Mouse (Mus musculus) limb, embryonic 14.5 days (tissue): ENCODE data around the gene H3f3b. TPM values are rescaled to one million over a fixed set of nuclear protein-coding genes. Genes with fewer than 3 reads are reported as not detected.
A peak's percentile ranks its signal among the peaks of the same experiment; 100 is the strongest.

Experiments used
- ATAC-seq: fragments of 200-750 bp; cut with Nextera tagmentation; 2 replicates; pipeline ENCODE4 v1.8.0; 2017; ENCODE audit warnings: low read depth, moderate number of reproducible peaks, moderate TSS enrichment; ENCODE audit not compliant: low FRiP score
- DNase-seq: peaks from one replicate; pipeline ENCODE4 v3.0.0-alpha.2; 2015; ENCODE audit warnings: low spot score
- H3K27ac ChIP-seq: fragments of 300-500 bp; sonication (generic); replicated peaks from 2 replicates; pipeline ENCODE4 v1.5.1; 2014; ENCODE audit warnings: low read depth, mild to moderate bottlenecking, low read length, moderate library complexity, mixed read lengths
- H3K27me3 ChIP-seq: fragments of 300-500 bp; sonication (generic); 2 replicates; pipeline ENCODE4 v1.6.1; 2014; ENCODE audit warnings: low read length, mixed read lengths; ENCODE audit not compliant: control insufficient read depth, insufficient read depth
- H3K36me3 ChIP-seq: fragments of 300-500 bp; sonication (generic); 2 replicates; pipeline ENCODE4 v1.6.1; 2014; ENCODE audit warnings: mild to moderate bottlenecking, low read length, moderate library complexity, mixed read lengths; ENCODE audit not compliant: control insufficient read depth, insufficient read depth
- H3K4me1 ChIP-seq: fragments of 300-500 bp; sonication (generic); 2 replicates; pipeline ENCODE4 v1.6.1; 2014; ENCODE audit warnings: antibody characterized with exemption, low read length, mixed read lengths; ENCODE audit not compliant: control insufficient read depth, insufficient read depth
- H3K4me2 ChIP-seq: fragments of 300-500 bp; sonication (generic); replicated peaks from 2 replicates; pipeline ENCODE4 v1.6.1; 2014; ENCODE audit warnings: low read depth, mild to moderate bottlenecking, low read length, moderate library complexity; ENCODE audit not compliant: severe bottlenecking
- H3K4me3 ChIP-seq: fragments of 300-500 bp; sonication (generic); replicated peaks from 2 replicates; pipeline ENCODE4 v1.5.1; 2014; ENCODE audit warnings: low read length
- H3K9ac ChIP-seq: fragments of 300-500 bp; sonication (generic); 2 replicates; pipeline ENCODE4 v1.6.1; 2014; ENCODE audit warnings: mild to moderate bottlenecking, low read depth, low read length, moderate library complexity; ENCODE audit not compliant: severe bottlenecking
- H3K9me3 ChIP-seq: fragments of 300-500 bp; sonication (generic); 2 replicates; pipeline ENCODE4 v1.6.1; 2016; ENCODE audit warnings: low read length; ENCODE audit not compliant: control insufficient read depth
- POLR2A ChIP-seq: fragments of 200-500 bp; IDR thresholded peaks from 2 replicates; pipeline ENCODE4 v1.8.0; 2012; ENCODE audit warnings: inconsistent platforms, mild to moderate bottlenecking, moderate library complexity, borderline replicate concordance; ENCODE audit not compliant: insufficient read depth, insufficient read length; ENCODE audit errors: extremely low read depth
- WGBS: fragments of 180-500 bp; shearing (Covaris S2); extraction: QIAGEN DNeasy Blood & Tissue Kit; methylation state at CpG from one replicate; pipeline ENCODE4 v1.1.7; 2014; 5-methylcytosine and 5-hydroxymethylcytosine counted together
- polyA plus RNA-seq, 2 experiments: library from polyadenylated mRNA; depleted of rRNA in 1 of 2; stranded (reverse) in 1 of 2; unstranded in 1 of 2; fragments of >200 nt; fragmentation: Nextera tagmentation in 1 of 2; extraction: Ambion mirVana in 1 of 2; gene quantifications; 2 replicates each; pipeline versions ENCODE4 v1.2.1 to v1.2.3; 2012 to 2014

Gene H3f3b
- polyA plus RNA-seq, 2 experiments: 951 to 1,919 TPM

- Histone ChIP-seq H3K4me3 (peak within 1 kb of the TSS; percentile 72), H3K9me3 (no peaks in the 10 kb centered on the region), H3K4me2 (peak within 1 kb of the TSS; percentile 66), H3K27ac (peak within 1 kb of the TSS; percentile 96), H3K9ac (peak within 1 kb of the TSS; percentile 82), H3K4me1 (peaks cover 15% of the 10 kb centered on the region), H3K27me3 (no peaks in the 10 kb centered on the region), H3K36me3 (peaks cover 31% of the 10 kb centered on the region)
- peak; percentile 64; the same call in 1 of the 2 replicates for TF ChIP-seq POLR2A
- under 1% methylated on average over 50 of the region's 55 CpGs for WGBS
- DNase-seq (peak; percentile 94), ATAC-seq (peak; percentile 90)
These were observed 15.4 kb downstream of the H3f3b start, which contains the start of gene Galk1 for GRCm38 (mm10) chr11:116012262-116012947. Gene Galk1, minus strand, starts transcription at chr11:116012719.

GRCm38 (mm10) chr11:116011529-116012261 lies 16.1 kb downstream of the H3f3b start:
- Histone ChIP-seq H3K4me3 (peak overlapping the region; percentile 72), H3K9ac (peak overlapping the region; percentile 82), H3K9me3 (no peaks in the 10 kb centered on the region), H3K4me2 (peak overlapping the region; percentile 66), H3K27me3 (no peaks in the 10 kb centered on the region), H3K27ac (peak overlapping the region; percentile 96), H3K36me3 (peaks cover 37% of the 10 kb centered on the region), H3K4me1 (peaks cover 15% of the 10 kb centered on the region)
- no peak for DNase-seq
- 18% methylated on average over 13 of the region's 14 CpGs for WGBS
- ATAC-seq: no peak
- no peak for TF ChIP-seq POLR2A

GRCm38 (mm10) chr11:116010948-116011347 lies 16.8 kb downstream of the H3f3b start:
- Histone ChIP-seq H3K4me2 (no peak overlapping the region), H3K4me3 (no peak overlapping the region), H3K36me3 (peaks cover 37% of the 10 kb centered on the region), H3K9ac (no peak overlapping the region), H3K27ac (no peak overlapping the region), H3K9me3 (no peaks in the 10 kb centered on the region), H3K27me3 (no peaks in the 10 kb centered on the region), H3K4me1 (peaks cover 15% of the 10 kb centered on the region)
- WGBS: 86% methylated on average over 5 of the region's 5 CpGs
- DNase-seq (no peak), ATAC-seq (no peak)
- TF ChIP-seq POLR2A: no peak

- Histone ChIP-seq H3K9ac (no peak overlapping the region), H3K4me2 (no peak overlapping the region), H3K27ac (no peak overlapping the region), H3K4me3 (no peak overlapping the region), H3K9me3 (no peaks in the 10 kb centered on the region), H3K27me3 (no peaks in the 10 kb centered on the region), H3K36me3 (peaks cover 37% of the 10 kb centered on the region), H3K4me1 (peaks cover 22% of the 10 kb centered on the region)
- WGBS: 91% methylated on average over 8 of the region's 8 CpGs
- no peak for TF ChIP-seq POLR2A
- ATAC-seq (no peak), DNase-seq (no peak)
These were observed 17.6 kb downstream of the H3f3b start for GRCm38 (mm10) chr11:116010146-116010545.

GRCm38 (mm10) chr11:116009661-116010060 lies 18.1 kb downstream of the H3f3b start:
- Histone ChIP-seq H3K27me3 (no peaks in the 10 kb centered on the region), H3K4me2 (no peak overlapping the region), H3K9ac (no peak overlapping the region), H3K4me3 (no peak overlapping the region), H3K36me3 (peaks cover 37% of the 10 kb centered on the region), H3K27ac (no peak overlapping the region), H3K9me3 (no peaks in the 10 kb centered on the region), H3K4me1 (peaks cover 23% of the 10 kb centered on the region)
- no peak for ATAC-seq
- TF ChIP-seq POLR2A: no peak
- no peak for DNase-seq
- 93% methylated on average over 11 of the region's 11 CpGs for WGBS
